Mouse (Mus musculus): ENCODE measurements around the gene Cdk16. TPM values are rescaled to one million over a fixed set of nuclear protein-coding genes. Genes with fewer than 3 reads are reported as not detected.

Cdk16 gene
- 102 and 113 TPM in 2 replicates for polyA plus RNA-seq (2015; fragmentation: Nextera tagmentation; extraction: Ambion mirVana)

DNA sequence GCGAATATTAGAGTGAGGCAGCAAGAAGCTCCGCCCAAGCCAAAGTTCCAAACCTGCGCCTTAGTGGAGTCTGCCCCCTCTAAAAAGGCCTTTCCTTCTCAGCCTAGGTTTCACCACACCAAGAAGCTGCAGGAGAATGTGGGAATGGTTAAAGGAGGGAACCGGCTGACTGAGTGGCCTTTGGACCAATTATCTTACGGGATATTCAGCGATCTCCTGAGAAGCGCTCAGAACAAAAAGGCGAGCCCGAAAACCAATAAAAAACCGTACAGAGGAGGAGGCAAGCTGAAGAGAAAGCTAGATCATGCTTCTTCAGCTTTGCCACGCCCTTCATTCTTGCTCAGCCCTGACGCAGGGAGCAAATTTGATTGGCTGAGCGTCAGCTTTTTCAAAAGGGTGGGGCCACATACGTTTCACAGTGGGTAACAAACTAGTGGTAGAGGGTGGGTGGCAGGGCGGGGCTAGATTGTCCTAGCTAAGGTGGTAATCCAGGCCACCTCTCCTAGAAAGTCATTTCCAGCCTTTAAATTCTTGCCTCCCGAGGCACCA is at the start of gene Cdk16:
Gene Cdk16 (plus strand): TSS at position 436 of the 549 bp plus-strand sequence.
- ATAC-seq (replicated peaks; ENCODE audit: low FRiP score): peak; percentile 94
- Histone ChIP-seq H3K9me3 (replicated peaks) (no peaks in the 10 kb centered on the region), H3K9ac (peak within 1 kb of the TSS; percentile 85), H3K27ac (peak within 1 kb of the TSS; percentile 97), H3K27me3 (no peaks in the 10 kb centered on the region), H3K4me3 (replicated peaks) (peak within 1 kb of the TSS; percentile 69), H3K4me1 (peaks cover 10% of the 10 kb centered on the region; the same call in 1 of the 2 replicates), H3K4me2 (peak within 1 kb of the TSS; percentile 71), H3K36me3 (peaks cover 7% of the 10 kb centered on the region)
- WGBS: 19% methylated on average over 16 of the region's 16 CpGs

DNA sequence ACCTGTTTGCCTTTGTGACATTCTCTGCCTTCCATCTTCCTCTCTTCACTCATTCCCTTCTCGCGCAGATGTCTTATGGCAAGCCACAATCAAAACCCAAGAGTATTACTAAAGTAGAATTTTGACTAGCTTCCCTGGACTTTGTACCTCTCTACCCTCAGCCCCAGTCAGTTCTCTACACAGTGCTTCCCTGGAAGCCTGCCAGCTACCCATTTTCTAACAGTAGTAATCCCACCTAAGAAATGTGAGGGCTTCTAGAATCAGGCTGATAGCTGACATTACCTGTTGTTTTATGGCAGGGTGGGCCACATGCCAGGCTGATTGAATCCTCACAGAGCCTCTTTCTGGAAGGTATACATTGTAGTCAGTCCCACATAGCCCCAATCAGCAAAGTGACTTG is 49.6 kb upstream of the Cdk16 start:
- no peaks in the 10 kb centered on the region for H3K9me3 ChIP-seq (replicated peaks)
- no peaks in the 10 kb centered on the region for H3K27me3 ChIP-seq
- no peak for ATAC-seq (replicated peaks; ENCODE audit: low FRiP score)
- H3K4me3 ChIP-seq (replicated peaks): no peak overlapping the region
- no peak overlapping the region for H3K4me2 ChIP-seq
- H3K27ac ChIP-seq: no peak overlapping the region
- no peaks in the 10 kb centered on the region for H3K4me1 ChIP-seq
- 97% methylated on average over 2 of the region's 2 CpGs for WGBS
- H3K36me3 ChIP-seq: peaks cover 76% of the 10 kb centered on the region
- H3K9ac ChIP-seq: no peak overlapping the region

DNA sequence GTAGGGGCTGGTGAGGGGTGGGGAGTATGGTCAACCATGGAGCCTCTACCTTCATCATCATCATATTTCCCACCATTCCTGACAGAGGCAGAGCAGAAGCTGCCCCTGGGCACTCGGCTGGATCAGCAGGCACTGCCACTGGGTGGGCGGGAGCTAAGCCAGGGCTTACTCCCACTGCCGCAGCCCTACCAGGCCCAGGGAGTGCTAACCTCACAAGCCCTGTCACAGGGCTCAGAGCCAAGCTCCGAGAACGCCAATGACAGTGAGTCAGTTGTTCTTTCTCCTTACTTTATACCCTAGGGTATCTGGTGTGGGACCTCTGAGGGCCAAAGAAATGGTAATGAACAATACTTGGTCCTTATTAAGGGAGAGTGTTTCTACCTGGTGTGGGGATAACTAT is 43.0 kb upstream of the Cdk16 start:
- Histone ChIP-seq H3K36me3 (peaks cover 90% of the 10 kb centered on the region), H3K9me3 (replicated peaks) (no peaks in the 10 kb centered on the region), H3K27me3 (no peaks in the 10 kb centered on the region), H3K4me2 (no peak overlapping the region), H3K4me3 (replicated peaks) (no peak overlapping the region), H3K4me1 (no peaks in the 10 kb centered on the region), H3K9ac (no peak overlapping the region), H3K27ac (no peak overlapping the region)
- 79% methylated on average over 5 of the region's 5 CpGs for WGBS
- ATAC-seq (replicated peaks; ENCODE audit: low FRiP score): no peak

DNA sequence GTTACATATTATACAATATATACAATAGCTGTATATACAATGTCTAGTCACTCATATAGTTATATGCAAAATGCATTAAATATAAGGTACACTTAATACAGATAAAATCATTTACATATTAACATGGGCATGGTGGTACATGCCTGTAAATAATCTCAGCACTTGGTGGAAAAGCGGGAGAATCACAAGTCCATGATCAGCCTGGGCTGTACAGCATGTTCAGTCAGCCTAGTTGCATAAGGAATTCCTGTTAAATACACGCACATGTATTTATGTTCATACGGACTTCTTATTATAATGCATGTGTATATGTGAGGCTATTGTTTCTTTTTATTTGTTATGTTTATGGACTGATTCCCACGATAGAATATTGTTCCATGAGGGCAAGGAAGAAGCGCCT is 30.2 kb upstream of the Cdk16 start:
- H3K4me1 ChIP-seq: no peaks in the 10 kb centered on the region
- H3K27me3 ChIP-seq: no peaks in the 10 kb centered on the region
- H3K9me3 ChIP-seq (replicated peaks): no peaks in the 10 kb centered on the region
- ATAC-seq (replicated peaks; ENCODE audit: low FRiP score): no peak
- H3K9ac ChIP-seq: no peak overlapping the region
- peak overlapping the region; percentile 56 for H3K4me3 ChIP-seq (replicated peaks)
- H3K36me3 ChIP-seq: no peaks in the 10 kb centered on the region
- WGBS: 32% methylated on average over 5 of the region's 5 CpGs
- H3K27ac ChIP-seq: no peak overlapping the region
- H3K4me2 ChIP-seq: peak overlapping the region; percentile 81

DNA sequence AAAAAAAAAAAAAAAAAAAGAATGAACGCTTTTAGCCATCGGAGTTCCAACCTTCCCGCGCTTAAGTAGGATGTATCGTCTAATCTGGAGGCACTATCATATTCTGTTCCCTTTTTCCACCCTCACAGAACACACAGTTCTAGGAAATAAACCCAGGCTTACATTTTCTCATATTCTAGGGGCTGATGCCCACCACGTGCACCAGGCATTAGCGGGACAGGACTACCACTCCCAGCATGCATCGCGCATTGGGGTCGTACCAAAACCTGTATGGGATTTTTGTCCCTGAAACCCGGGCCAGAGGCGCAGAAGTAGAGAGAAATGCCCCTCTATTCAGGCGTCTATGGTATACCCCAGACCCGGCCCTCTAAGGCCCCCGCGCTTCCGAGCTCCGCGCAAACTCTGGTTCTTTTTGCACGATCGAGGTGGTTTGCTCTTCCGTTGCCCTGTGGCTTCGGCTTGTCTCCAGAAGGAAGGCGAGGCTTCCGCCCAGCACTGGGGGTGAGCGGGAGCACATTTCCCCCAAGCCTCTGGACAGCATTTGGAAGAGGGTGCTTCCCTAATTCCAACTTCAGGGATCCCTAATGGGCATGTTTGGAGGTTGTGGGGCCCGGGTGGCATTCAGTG is 29.6 kb upstream of the Cdk16 start, which contains the start of gene Uba1:
Gene Uba1 (plus strand): TSS at position 301 of the 627 bp plus-strand sequence.
- Histone ChIP-seq H3K9ac (peak within 1 kb of the TSS; percentile 45), H3K4me1 (no peaks in the 10 kb centered on the region), H3K9me3 (replicated peaks) (no peaks in the 10 kb centered on the region), H3K27me3 (no peaks in the 10 kb centered on the region), H3K4me3 (replicated peaks) (peak within 1 kb of the TSS; percentile 56), H3K36me3 (no peaks in the 10 kb centered on the region), H3K27ac (peak within 1 kb of the TSS; percentile 73; the same call in 1 of the 2 replicates), H3K4me2 (peak within 1 kb of the TSS; percentile 81)
- 15% methylated on average over 27 of the region's 27 CpGs for WGBS
- ATAC-seq (replicated peaks; ENCODE audit: low FRiP score): peak; percentile 86

DNA sequence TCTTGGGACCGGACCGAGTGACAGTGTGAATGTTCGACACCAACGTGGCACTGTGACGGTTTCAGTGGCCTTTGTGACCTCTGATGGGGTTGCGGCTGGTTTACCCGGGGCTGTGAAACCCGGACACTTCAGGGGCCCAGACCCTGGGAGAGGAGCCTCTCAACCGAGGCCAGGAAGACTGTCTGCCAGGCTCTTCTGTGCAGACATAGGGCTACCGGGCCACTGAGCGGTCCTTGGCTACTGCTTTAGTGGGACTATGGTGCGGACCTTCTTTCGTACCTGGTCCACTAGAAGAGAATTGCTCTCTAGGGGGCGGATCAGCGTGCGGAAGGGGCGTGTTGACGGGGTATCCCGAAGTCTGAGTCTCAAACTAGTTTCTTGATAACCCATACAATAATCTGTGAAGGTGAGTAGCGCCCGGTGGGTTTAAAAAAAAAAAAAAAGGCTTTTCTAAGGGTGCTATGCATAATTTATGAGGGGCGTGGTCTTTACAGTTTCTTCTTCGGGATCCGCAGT is 28.8 kb upstream of the Cdk16 start:
- Histone ChIP-seq H3K9ac (peak overlapping the region; percentile 45), H3K4me1 (no peaks in the 10 kb centered on the region), H3K4me2 (peak overlapping the region; percentile 81), H3K36me3 (no peaks in the 10 kb centered on the region), H3K27ac (peak overlapping the region; percentile 73; the same call in 1 of the 2 replicates), H3K4me3 (replicated peaks) (peak overlapping the region; percentile 56), H3K9me3 (replicated peaks) (no peaks in the 10 kb centered on the region), H3K27me3 (no peaks in the 10 kb centered on the region)
- peak; percentile 20; the same call in 1 of the 2 replicates for ATAC-seq (replicated peaks; ENCODE audit: low FRiP score)
- WGBS: 16% methylated on average over 24 of the region's 24 CpGs

DNA sequence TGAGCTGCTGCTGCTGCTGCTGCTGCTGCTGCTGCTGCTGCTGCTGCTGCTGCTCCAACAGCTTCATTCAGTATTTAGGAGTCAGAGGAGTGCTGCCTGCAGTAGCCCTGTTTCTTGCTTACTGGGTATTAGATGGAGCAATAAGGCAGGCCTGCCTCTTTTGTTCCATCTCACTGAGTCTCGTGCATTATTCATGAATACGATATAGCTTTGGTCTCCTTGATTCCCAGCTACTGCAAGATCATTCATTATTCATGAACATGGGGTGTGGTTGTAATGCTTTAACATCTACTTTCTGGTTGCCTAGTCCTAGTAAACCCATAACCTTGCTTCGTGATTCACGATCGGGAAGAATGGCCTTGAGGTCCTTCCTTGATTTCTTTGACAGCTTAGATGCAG is 25.4 kb upstream of the Cdk16 start:
- Histone ChIP-seq H3K4me3 (replicated peaks) (peak overlapping the region; percentile 67), H3K4me1 (no peaks in the 10 kb centered on the region), H3K27ac (peak overlapping the region; percentile 37; the same call in 1 of the 2 replicates), H3K9me3 (replicated peaks) (no peaks in the 10 kb centered on the region), H3K4me2 (no peak overlapping the region), H3K27me3 (no peaks in the 10 kb centered on the region), H3K36me3 (peaks cover 19% of the 10 kb centered on the region), H3K9ac (no peak overlapping the region)
- ATAC-seq (replicated peaks; ENCODE audit: low FRiP score): peak; percentile 19
- WGBS: 28% methylated on average over 5 of the region's 5 CpGs

DNA sequence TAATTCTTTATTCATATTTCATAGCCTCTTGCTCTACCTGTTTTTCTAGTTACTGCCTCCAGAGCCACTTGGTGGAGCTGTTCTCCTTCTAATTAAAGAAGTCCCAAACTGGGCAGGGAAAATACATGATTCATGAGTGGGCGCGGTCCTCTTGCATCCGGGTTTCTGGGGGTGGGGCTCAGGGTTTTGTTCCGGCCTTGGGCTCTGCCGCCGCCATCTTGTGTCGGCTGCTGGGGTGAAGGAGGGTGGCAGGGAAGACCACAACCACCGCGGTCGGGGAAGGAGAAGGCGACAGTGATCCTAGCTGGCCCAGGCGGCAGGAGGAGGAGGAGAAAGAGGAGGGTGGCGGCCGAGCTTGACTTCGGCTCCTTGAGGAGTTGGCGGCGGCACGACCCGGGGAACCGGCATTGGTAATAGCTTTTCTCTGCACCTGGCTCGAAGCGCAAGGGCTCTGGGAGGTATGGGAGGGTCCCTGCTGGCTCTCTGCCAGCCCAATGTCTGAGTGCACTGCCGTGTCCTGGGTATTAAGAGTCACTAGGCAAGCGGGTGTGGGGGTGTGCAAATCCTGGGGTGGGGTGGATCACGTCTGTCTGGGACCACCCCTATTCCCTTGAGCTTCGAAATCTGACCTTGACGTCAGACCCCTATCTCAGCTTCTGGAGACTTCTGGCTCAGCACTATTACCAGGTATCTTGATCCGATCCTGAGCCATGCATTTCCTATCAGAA is 24.9 kb upstream of the Cdk16 start:
- Histone ChIP-seq H3K36me3 (peaks cover 25% of the 10 kb centered on the region), H3K4me3 (replicated peaks) (peak overlapping the region; percentile 67), H3K27me3 (no peaks in the 10 kb centered on the region), H3K27ac (peak overlapping the region; percentile 82), H3K9me3 (replicated peaks) (no peaks in the 10 kb centered on the region), H3K9ac (peak overlapping the region; percentile 64), H3K4me2 (peak overlapping the region; percentile 59), H3K4me1 (no peaks in the 10 kb centered on the region)
- ATAC-seq (replicated peaks; ENCODE audit: low FRiP score): peak; percentile 91
- 15% methylated on average over 28 of the region's 28 CpGs for WGBS

DNA sequence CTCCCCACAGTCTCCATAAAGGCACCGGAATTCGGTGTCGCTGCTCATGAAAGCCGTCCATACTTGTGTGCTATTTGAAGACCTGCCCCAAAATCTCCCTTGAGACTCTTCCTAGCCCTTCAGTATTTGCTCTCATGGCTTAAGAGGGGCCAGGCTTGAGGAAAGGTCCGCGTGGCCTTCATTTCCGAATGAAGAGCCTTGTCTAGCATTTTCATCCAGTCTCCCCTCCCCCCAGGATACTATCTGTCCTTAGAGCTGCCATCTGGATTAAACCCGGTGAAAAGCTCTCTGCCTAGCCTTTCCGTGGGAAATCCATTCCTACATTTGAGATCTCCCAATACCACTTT is 24.3 kb upstream of the Cdk16 start:
- Histone ChIP-seq H3K36me3 (peaks cover 30% of the 10 kb centered on the region), H3K9me3 (replicated peaks) (no peaks in the 10 kb centered on the region), H3K4me1 (no peaks in the 10 kb centered on the region), H3K27ac (peak overlapping the region; percentile 82), H3K27me3 (no peaks in the 10 kb centered on the region), H3K4me3 (replicated peaks) (peak overlapping the region; percentile 67), H3K9ac (peak overlapping the region; percentile 64), H3K4me2 (peak overlapping the region; percentile 59)
- ATAC-seq (replicated peaks; ENCODE audit: low FRiP score): peak; percentile 6; the same call in 1 of the 2 replicates
- 17% methylated on average over 9 of the region's 9 CpGs for WGBS

DNA sequence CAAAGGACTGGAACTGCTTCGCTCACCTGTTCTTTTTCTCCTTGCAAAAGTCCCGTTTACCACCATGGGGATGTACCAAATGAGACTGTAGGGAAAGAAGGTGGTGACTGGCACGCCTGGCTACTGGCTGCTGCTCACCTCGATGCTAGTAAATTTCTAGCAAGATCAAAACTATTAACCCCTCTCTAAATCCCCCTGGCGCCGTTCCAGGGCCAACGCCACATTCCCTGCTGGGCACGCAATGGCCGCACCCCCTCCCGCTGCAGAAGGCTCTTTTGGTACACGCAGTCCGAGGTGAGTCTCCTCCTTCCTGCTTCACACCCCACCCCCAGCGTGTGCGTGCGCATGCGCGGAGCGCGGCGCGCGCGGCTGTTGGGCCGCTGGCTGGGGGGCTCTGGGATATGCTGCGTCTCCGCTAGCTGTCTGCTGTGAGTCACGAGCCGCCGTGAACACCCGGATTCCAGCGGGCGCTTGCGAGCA is 354 bp downstream of the Cdk16 start:
- H3K4me3 ChIP-seq (replicated peaks): peak overlapping the region; percentile 69
- H3K9me3 ChIP-seq (replicated peaks): no peaks in the 10 kb centered on the region
- H3K36me3 ChIP-seq: peaks cover 7% of the 10 kb centered on the region
- peak overlapping the region; percentile 71 for H3K4me2 ChIP-seq
- peak; percentile 92 for ATAC-seq (replicated peaks; ENCODE audit: low FRiP score)
- 20% methylated on average over 31 of the region's 33 CpGs for WGBS
- H3K27ac ChIP-seq: peak overlapping the region; percentile 97
- peak overlapping the region; percentile 85 for H3K9ac ChIP-seq
- H3K4me1 ChIP-seq: peaks cover 10% of the 10 kb centered on the region; the same call in 1 of the 2 replicates
- H3K27me3 ChIP-seq: no peaks in the 10 kb centered on the region

DNA sequence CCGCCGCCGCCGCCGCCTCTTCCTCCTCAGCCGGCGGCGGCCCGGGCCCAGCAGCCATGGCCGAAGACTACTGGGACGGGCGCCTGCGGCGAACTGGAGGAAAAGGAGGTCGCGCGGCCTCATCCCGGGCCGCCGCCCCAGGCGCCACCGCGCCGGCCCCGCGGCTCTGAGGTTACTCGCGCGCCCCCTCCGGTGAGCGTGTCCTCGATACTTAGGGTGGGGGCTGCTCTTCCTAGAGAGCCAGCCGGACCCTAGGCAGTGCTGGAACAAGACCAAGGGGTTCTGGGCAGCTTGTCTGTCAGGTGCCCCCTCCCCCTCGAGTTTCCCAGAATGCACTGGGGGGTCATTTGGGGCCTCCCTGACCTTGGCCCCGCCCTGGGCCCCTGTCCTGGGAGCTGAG is 861 bp downstream of the Cdk16 start:
- 30% methylated on average over 12 of the region's 35 CpGs for WGBS

More for the DNA sequence above, 861 bp downstream of the Cdk16 start:
- peak overlapping the region; percentile 71 for H3K4me2 ChIP-seq
- peak; percentile 55 for ATAC-seq (replicated peaks; ENCODE audit: low FRiP score)
- H3K4me1 ChIP-seq: peaks cover 10% of the 10 kb centered on the region; the same call in 1 of the 2 replicates
- H3K4me3 ChIP-seq (replicated peaks): peak overlapping the region; percentile 69
- no peaks in the 10 kb centered on the region for H3K27me3 ChIP-seq
- H3K9ac ChIP-seq: peak overlapping the region; percentile 85
- H3K9me3 ChIP-seq (replicated peaks): no peaks in the 10 kb centered on the region
- H3K36me3 ChIP-seq: peaks cover 11% of the 10 kb centered on the region; the same call in 1 of the 2 replicates
- peak overlapping the region; percentile 97 for H3K27ac ChIP-seq
